Mouse (Mus musculus) yolk sac, embryonic 10.5 days (tissue): ENCODE data around the gene Pgm5.
"Not testable (repeated sequence)": the region's sequence is repeated elsewhere in the genome, so short reads cannot be mapped to it uniquely, and the experiment has no call there.

Experiments
- DNase-seq: peaks from one replicate; pipeline ENCODE4 v3.0.0-alpha.2; 2017; ENCODE audit warnings: low spot score

The Pgm5 gene

GRCm38 (mm10) chr19:24861612-24862451, at the start of gene Pgm5:
Gene Pgm5 (minus strand): TSS chr19:24861855.
- no peak for DNase-seq

GRCm38 (mm10) chr19:24908385-24909155, 46.9 kb upstream of the Pgm5 start:
- no peak for DNase-seq

- DNase-seq, result no peak
These were observed 46.0 kb upstream of the Pgm5 start for GRCm38 (mm10) chr19:24907655-24908054.

GRCm38 (mm10) chr19:24902821-24903220, 41.2 kb upstream of the Pgm5 start:
- no peak for DNase-seq

- no peak for DNase-seq
These were observed 40.6 kb upstream of the Pgm5 start for GRCm38 (mm10) chr19:24902256-24902655.

- no peak for DNase-seq
These were observed 40.0 kb upstream of the Pgm5 start for GRCm38 (mm10) chr19:24901666-24902065.

- no peak for DNase-seq
These were observed 39.0 kb upstream of the Pgm5 start, which contains the start of gene Foxd4 for GRCm38 (mm10) chr19:24900581-24901220. Gene Foxd4 (minus strand): TSS chr19:24901197.

GRCm38 (mm10) chr19:24899578-24900544, 38.2 kb upstream of the Pgm5 start:
- peak; percentile 20 for DNase-seq

- no peak for DNase-seq
These were observed 37.3 kb upstream of the Pgm5 start for GRCm38 (mm10) chr19:24898737-24899577.

GRCm38 (mm10) chr19:24897896-24898736, 36.5 kb upstream of the Pgm5 start:
- no peak for DNase-seq

GRCm38 (mm10) chr19:24897006-24897895, 35.6 kb upstream of the Pgm5 start:
- no peak for DNase-seq

GRCm38 (mm10) chr19:24896536-24896935, 34.9 kb upstream of the Pgm5 start:
- no peak for DNase-seq

- DNase-seq, result no peak
These were observed 25.2 kb upstream of the Pgm5 start for GRCm38 (mm10) chr19:24886888-24887287.

- DNase-seq, result peak; percentile 29
These were observed 23.8 kb upstream of the Pgm5 start for GRCm38 (mm10) chr19:24885504-24885903.

GRCm38 (mm10) chr19:24881237-24881636, 19.6 kb upstream of the Pgm5 start:
- no peak for DNase-seq

- DNase-seq, result not testable (repeated sequence)
These were observed 13.6 kb upstream of the Pgm5 start, which contains the start of gene Gm10053 for GRCm38 (mm10) chr19:24875129-24875870. Gene Gm10053 (plus strand): TSS chr19:24875686.

- DNase-seq, result no peak
These were observed 12.2 kb upstream of the Pgm5 start for GRCm38 (mm10) chr19:24873873-24874272.
